Mouse (Mus musculus) kidney, adult 9 months (tissue): ENCODE measurements around the gene Clspn.
"Not testable (repeated sequence)": the region's sequence is repeated elsewhere in the genome, so short reads cannot be mapped to it uniquely, and the experiment has no call there.

Experiments
- DNase-seq: peaks from one replicate; pipeline ENCODE4 v3.0.0; 2022

The Clspn gene

GRCm38 (mm10) chr4:126556809-126557711 is at the start of gene Clspn:
Clspn (plus strand) TSS chr4:126556935.
- peak; percentile 85 for DNase-seq

- no peak for DNase-seq
Observed at GRCm38 (mm10) chr4:126508110-126508899, 48.4 kb upstream of the Clspn start.

GRCm38 (mm10) chr4:126509072-126509471 is 47.7 kb upstream of the Clspn start:
- no peak for DNase-seq

GRCm38 (mm10) chr4:126511013-126511412 is 45.7 kb upstream of the Clspn start:
- no peak for DNase-seq

GRCm38 (mm10) chr4:126512308-126513066 is 44.2 kb upstream of the Clspn start:
- no peak for DNase-seq

- DNase-seq: no peak
Observed at GRCm38 (mm10) chr4:126526164-126526563, 30.6 kb upstream of the Clspn start.

GRCm38 (mm10) chr4:126526828-126527227 is 29.9 kb upstream of the Clspn start:
- DNase-seq: no peak

GRCm38 (mm10) chr4:126532292-126532691 is 24.4 kb upstream of the Clspn start:
- DNase-seq: no peak

GRCm38 (mm10) chr4:126532827-126533728 is 23.7 kb upstream of the Clspn start, which contains the start of gene Ago4:
Ago4 (minus strand) TSS chr4:126533472.
- peak; percentile 22 for DNase-seq

GRCm38 (mm10) chr4:126533729-126534070 is 23.0 kb upstream of the Clspn start:
- DNase-seq: no peak

GRCm38 (mm10) chr4:126535631-126536030 is 21.1 kb upstream of the Clspn start:
- not testable (repeated sequence) for DNase-seq

GRCm38 (mm10) chr4:126536865-126537264 is 19.9 kb upstream of the Clspn start:
- DNase-seq: peak; percentile 13

- DNase-seq: no peak
Observed at GRCm38 (mm10) chr4:126540487-126541071, 16.2 kb upstream of the Clspn start.

GRCm38 (mm10) chr4:126542838-126543237 is 13.9 kb upstream of the Clspn start:
- no peak for DNase-seq

GRCm38 (mm10) chr4:126545016-126545415 is 11.7 kb upstream of the Clspn start:
- DNase-seq: no peak

GRCm38 (mm10) chr4:126545703-126546102 is 11.0 kb upstream of the Clspn start:
- DNase-seq: no peak

GRCm38 (mm10) chr4:126546183-126546582 is 10.6 kb upstream of the Clspn start:
- no peak for DNase-seq

GRCm38 (mm10) chr4:126552136-126552535 is 4.6 kb upstream of the Clspn start:
- no peak for DNase-seq

- DNase-seq: no peak
Observed at GRCm38 (mm10) chr4:126553105-126553504, 3.6 kb upstream of the Clspn start.

GRCm38 (mm10) chr4:126553685-126554084 is 3.0 kb upstream of the Clspn start:
- DNase-seq: no peak

GRCm38 (mm10) chr4:126554462-126554861 is 2.3 kb upstream of the Clspn start:
- peak; percentile 41 for DNase-seq

GRCm38 (mm10) chr4:126563798-126564197 is 7.1 kb downstream of the Clspn start:
- no peak for DNase-seq
